Mouse (Mus musculus) CD8-positive naive resting alpha-beta T cell, adult 2 months (primary cell): Measurements from ENCODE around the gene Wasf2.
A peak's percentile ranks its signal among the peaks of the same experiment; 100 is the strongest.

Source experiments
- DNase-seq, 2 experiments: peaks; one replicate each; pipeline ENCODE4 v3.0.0; 2022; ENCODE audit warnings: low read depth in 2 of 2, low spot score in 2 of 2

Wasf2 gene

GRCm38 (mm10) chr4:133233285-133233976 lies 103.1 kb downstream of the Wasf2 start:
- peak in 1 of 2 experiments; percentile 36 for DNase-seq

GRCm38 (mm10) chr4:133234771-133235170 lies 104.5 kb downstream of the Wasf2 start:
- DNase-seq, result no peak

GRCm38 (mm10) chr4:133235415-133235814 lies 105.1 kb downstream of the Wasf2 start:
- DNase-seq, result no peak

- DNase-seq, result no peak
Measured at GRCm38 (mm10) chr4:133237911-133238310, 107.6 kb downstream of the Wasf2 start.

GRCm38 (mm10) chr4:133240490-133240921 lies 110.2 kb downstream of the Wasf2 start, which contains the start of gene Map3k6:
Gene Map3k6 (plus strand): TSS chr4:133240818.
- DNase-seq, result no peak

GRCm38 (mm10) chr4:133240934-133241908 lies 110.9 kb downstream of the Wasf2 start:
- peak; percentile 60 to 81 for DNase-seq

- DNase-seq, result no peak
Measured at GRCm38 (mm10) chr4:133241910-133242309, 111.6 kb downstream of the Wasf2 start.

- DNase-seq, result no peak
Measured at GRCm38 (mm10) chr4:133242710-133243109, 112.4 kb downstream of the Wasf2 start.

GRCm38 (mm10) chr4:133243538-133243937 lies 113.2 kb downstream of the Wasf2 start:
- no peak for DNase-seq

GRCm38 (mm10) chr4:133244289-133244688 lies 114.0 kb downstream of the Wasf2 start:
- DNase-seq, result no peak

- DNase-seq, result no peak
Measured at GRCm38 (mm10) chr4:133247072-133247471, 116.8 kb downstream of the Wasf2 start.

- DNase-seq, result no peak
Measured at GRCm38 (mm10) chr4:133247806-133248449, 117.6 kb downstream of the Wasf2 start.
